21 mouse cellular contexts compared by ENCODE assay signal in genomic region chr15:37080395-37080794, GRCm38 (mm10).
DNase-seq lines count a peak whose midpoint lies in the region.
"Had no signal": no experiment of that assay in that cellular context is flagged by ENCODE, and none has a peak within 500 bp of the region (broad histone marks: within the 10 kb centered on the region; RNA-seq: fewer than 3 reads in every experiment).

No protein-coding gene starts in this region.

- peak; percentile 48 for DNase-seq in heart, embryonic 10.5 days (ENCODE audit: low spot score)
- DNase-seq in heart, adult 8-10 months (ENCODE audit: low spot score): no peak
- peak; percentile 19 for DNase-seq in testis, postnatal 10 days (ENCODE audit: low spot score)
- no peak for DNase-seq in testis, postnatal 14 days (ENCODE audit: low spot score)
- peak; percentile 82 for DNase-seq in R1 (ENCODE audit: low read depth, low spot score)
- no peak for DNase-seq in ovary, postnatal 36 days (ENCODE audit: low spot score)
- DNase-seq in retina, embryonic 14.5 days (ENCODE audit: low spot score): no peak
- DNase-seq: adrenal gland, adult 8-10 months; adrenal gland, postnatal 25 days; B cell, adult 2 months; cerebellum, adult 18-20 months; cerebellum, adult 9-10 months; cerebellum, postnatal 14 days; gastrocnemius, postnatal 10 days; gastrocnemius, postnatal 36 days had no signal

- no peak overlapping the region for H3K4me3 ChIP-seq in heart, embryonic 10.5 days
- H3K4me3 ChIP-seq: forebrain, embryonic 10.5 days; forebrain, embryonic 13.5 days; hindbrain, embryonic 12.5 days had no signal

- H3K36me3 ChIP-seq in heart, embryonic 10.5 days: no peaks in the 10 kb centered on the region
- H3K36me3 ChIP-seq: forebrain, embryonic 10.5 days; hindbrain, embryonic 12.5 days had no signal

- no peaks in the 10 kb centered on the region for H3K4me1 ChIP-seq in heart, embryonic 10.5 days
- H3K4me1 ChIP-seq: forebrain, embryonic 10.5 days; forebrain, embryonic 13.5 days; hindbrain, embryonic 12.5 days had no signal

- H3K9me3 ChIP-seq in heart, embryonic 10.5 days: no peaks in the 10 kb centered on the region
- H3K9me3 ChIP-seq: forebrain, embryonic 13.5 days; hindbrain, embryonic 12.5 days had no signal

- no peaks in the 10 kb centered on the region for H3K27me3 ChIP-seq in heart, embryonic 10.5 days (ENCODE audit: insufficient read depth, poor library complexity, severe bottlenecking)
- H3K27me3 ChIP-seq: CH12.LX; forebrain, embryonic 13.5 days; hindbrain, embryonic 12.5 days; Patski had no signal

- 77% methylated on average over 4 of the region's 4 CpGs for WGBS in heart, embryonic 10.5 days

- no peak overlapping the region for H3K27ac ChIP-seq in heart, embryonic 10.5 days
- H3K27ac ChIP-seq: forebrain, embryonic 10.5 days; forebrain, embryonic 13.5 days; hindbrain, embryonic 12.5 days; hindbrain, postnatal 0 days had no signal

Comparison
In these comparisons a context has a peak if more than half of its experiments do, and no peak if none do; other contexts are left out.
1. DNase-seq: peak in heart, embryonic 10.5 days (single experiment), testis, postnatal 10 days (single experiment) and R1 (single experiment); none in heart, adult 8-10 months (single experiment), testis, postnatal 14 days (single experiment), ovary, postnatal 36 days (single experiment) and retina, embryonic 14.5 days (single experiment).